Mouse (Mus musculus): ENCODE results near the gene Sh2d2a. TPM values are rescaled to one million over a fixed set of nuclear protein-coding genes. Genes with fewer than 3 reads are reported as not detected.
"Not testable (repeated sequence)": the region's sequence is repeated elsewhere in the genome, so short reads cannot be mapped to it uniquely, and the experiment has no call there.

Sh2d2a gene
- polyA plus RNA-seq, 1 experiment from 2014 or later, result 0.12 TPM

DNA sequence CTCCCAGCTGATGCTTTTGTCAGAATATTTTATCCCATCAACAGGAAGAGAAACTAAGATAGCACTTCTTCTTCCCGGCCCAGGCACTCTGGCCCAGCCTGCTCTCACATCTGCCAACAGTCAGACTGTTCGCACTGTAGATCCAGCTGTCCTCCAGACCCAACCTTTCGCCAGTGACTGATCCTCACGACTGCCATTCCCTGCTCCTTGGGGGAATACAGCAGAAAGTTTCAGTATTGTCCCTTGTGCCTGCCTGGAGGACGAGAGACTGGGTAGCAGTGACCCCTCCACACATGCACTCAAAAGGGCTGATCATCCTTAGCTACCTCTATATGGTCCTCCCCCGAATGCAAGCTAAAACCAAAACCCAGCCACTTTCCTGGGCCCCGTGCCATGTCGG lies 9.4 kb downstream of the Sh2d2a start:
- Histone ChIP-seq H3K4me2 (replicated peaks) (no peak overlapping the region), H3K4me3 (replicated peaks) (no peak overlapping the region), H3K9ac (no peak overlapping the region), H3K9me3 (replicated peaks) (no peaks in the 10 kb centered on the region), H3K27me3 (no peaks in the 10 kb centered on the region), H3K27ac (replicated peaks) (0 out of 2 replicates have a peak overlapping the region, but pooled peaks have one; percentile 2), H3K36me3 (peaks cover 45% of the 10 kb centered on the region), H3K4me1 (0 out of 2 replicates have a peak, but pooled peaks cover 8% of the 10 kb centered on the region)
- no peak for ATAC-seq (ENCODE audit: insufficient number of reproducible peaks, low FRiP score, low TSS enrichment, low read depth)
- 71% methylated on average over 8 of the region's 8 CpGs for WGBS

DNA sequence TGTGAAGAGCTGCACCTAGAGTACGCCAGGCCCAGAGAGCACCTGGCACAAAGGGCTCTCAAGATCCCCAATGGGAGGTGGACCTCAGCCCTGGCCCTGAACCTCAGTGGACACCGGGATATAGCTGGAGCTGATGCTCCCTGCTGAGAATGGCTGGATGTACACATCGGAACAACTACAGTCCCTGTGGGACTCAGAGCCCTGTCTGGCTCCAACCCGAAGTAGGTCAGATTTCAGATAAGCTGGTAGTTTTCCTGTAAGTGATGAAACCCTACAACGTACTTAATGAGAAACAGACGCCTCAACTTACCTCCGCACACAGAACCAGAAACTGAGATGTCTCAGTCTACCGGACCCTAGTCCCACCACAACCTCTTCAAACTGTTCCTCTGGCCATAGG lies 11.1 kb downstream of the Sh2d2a start:
- H3K27ac ChIP-seq (replicated peaks), result no peak overlapping the region
- WGBS, result 56% methylated on average over 8 of the region's 8 CpGs
- H3K9me3 ChIP-seq (replicated peaks), result no peaks in the 10 kb centered on the region
- H3K36me3 ChIP-seq, result peaks cover 60% of the 10 kb centered on the region
- H3K4me2 ChIP-seq (replicated peaks), result no peak overlapping the region
- H3K4me3 ChIP-seq (replicated peaks), result no peak overlapping the region
- H3K27me3 ChIP-seq, result no peaks in the 10 kb centered on the region
- 0 out of 2 replicates have a peak, but pooled peaks cover 8% of the 10 kb centered on the region for H3K4me1 ChIP-seq
- no peak overlapping the region for H3K9ac ChIP-seq
- no peak for ATAC-seq (ENCODE audit: insufficient number of reproducible peaks, low FRiP score, low TSS enrichment, low read depth)

DNA sequence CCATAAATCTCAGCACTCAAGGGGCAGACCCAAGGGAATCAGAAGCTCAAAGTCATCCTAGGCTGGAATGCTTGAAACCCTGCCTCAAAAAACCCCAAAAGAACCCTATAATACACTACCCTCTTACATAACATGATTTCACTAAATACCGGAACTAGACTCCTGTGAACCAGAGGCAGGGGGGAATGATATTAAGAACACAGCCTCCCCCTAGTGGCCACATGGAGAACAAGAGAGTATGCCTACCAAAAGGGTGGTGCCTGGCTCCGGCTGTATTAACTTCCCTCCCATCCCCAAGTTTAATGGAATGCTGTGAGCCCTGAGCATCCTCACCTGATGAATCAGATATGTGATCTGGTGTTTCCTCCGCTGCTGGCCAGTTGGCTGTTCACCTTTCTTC lies 13.3 kb downstream of the Sh2d2a start:
- Histone ChIP-seq H3K9me3 (replicated peaks) (no peaks in the 10 kb centered on the region), H3K36me3 (peaks cover 76% of the 10 kb centered on the region), H3K9ac (no peak overlapping the region), H3K27me3 (no peaks in the 10 kb centered on the region), H3K4me2 (replicated peaks) (no peak overlapping the region), H3K27ac (replicated peaks) (no peak overlapping the region), H3K4me3 (replicated peaks) (no peak overlapping the region), H3K4me1 (0 out of 2 replicates have a peak, but pooled peaks cover 5% of the 10 kb centered on the region)
- 22% methylated on average over 3 of the region's 3 CpGs for WGBS
- ATAC-seq (ENCODE audit: insufficient number of reproducible peaks, low FRiP score, low TSS enrichment, low read depth), result no peak

DNA sequence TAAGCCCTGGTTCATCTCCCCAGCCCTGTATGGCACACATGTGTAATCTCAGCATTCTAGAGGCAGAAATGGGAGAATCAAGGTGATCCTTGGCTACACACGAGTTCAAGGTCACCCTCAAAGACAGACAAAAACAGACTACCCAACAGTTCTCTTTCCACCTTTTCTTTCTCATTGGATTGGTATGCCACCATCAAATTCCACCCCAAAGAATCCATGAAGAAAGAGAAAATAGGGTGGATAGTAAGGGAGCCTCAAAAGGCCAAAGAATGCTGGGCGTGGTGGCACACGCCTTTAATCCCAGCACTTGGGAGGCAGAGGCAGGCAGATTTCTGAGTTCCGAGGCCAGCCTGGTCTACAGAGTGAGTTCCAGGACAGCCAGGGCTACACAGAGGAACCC lies 17.6 kb downstream of the Sh2d2a start:
- ATAC-seq (ENCODE audit: insufficient number of reproducible peaks, low FRiP score, low TSS enrichment, low read depth); H3K4me1 ChIP-seq; H3K27me3 ChIP-seq; H3K4me3 ChIP-seq (replicated peaks); H3K4me2 ChIP-seq (replicated peaks); H3K9me3 ChIP-seq (replicated peaks); H3K9ac ChIP-seq; H3K27ac ChIP-seq (replicated peaks): not testable (repeated sequence)
- peaks cover 84% of the 10 kb centered on the region for H3K36me3 ChIP-seq
- 91% methylated on average over 4 of the region's 4 CpGs for WGBS

DNA sequence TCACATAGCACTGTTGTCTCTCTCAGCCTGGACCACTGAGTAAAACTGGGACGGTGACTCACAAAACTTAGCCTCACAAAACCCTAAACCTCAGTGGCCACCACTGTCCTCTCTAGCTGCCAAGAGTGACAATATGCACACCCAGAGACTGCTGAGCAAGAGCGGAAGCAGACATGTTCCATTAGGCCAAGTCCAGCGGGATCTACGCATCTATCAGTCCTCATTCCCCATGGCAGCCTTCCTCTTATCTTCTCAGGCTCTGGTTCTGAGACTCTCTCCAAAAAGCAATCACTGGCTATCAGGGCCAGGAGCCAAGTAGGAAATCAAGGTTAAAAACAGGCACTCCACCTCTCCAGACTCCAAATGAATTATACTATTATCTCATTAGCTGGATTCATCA lies 31.2 kb downstream of the Sh2d2a start:
- 96% methylated on average over 4 of the region's 4 CpGs for WGBS
- no peaks in the 10 kb centered on the region for H3K9me3 ChIP-seq (replicated peaks)
- H3K4me3 ChIP-seq (replicated peaks), result no peak overlapping the region
- H3K4me2 ChIP-seq (replicated peaks), result no peak overlapping the region
- no peaks in the 10 kb centered on the region for H3K27me3 ChIP-seq
- peaks cover 32% of the 10 kb centered on the region for H3K36me3 ChIP-seq
- 0 out of 2 replicates have a peak, but pooled peaks cover 3% of the 10 kb centered on the region for H3K4me1 ChIP-seq
- no peak for ATAC-seq (ENCODE audit: insufficient number of reproducible peaks, low FRiP score, low TSS enrichment, low read depth)
- H3K27ac ChIP-seq (replicated peaks), result no peak overlapping the region
- H3K9ac ChIP-seq, result no peak overlapping the region

DNA sequence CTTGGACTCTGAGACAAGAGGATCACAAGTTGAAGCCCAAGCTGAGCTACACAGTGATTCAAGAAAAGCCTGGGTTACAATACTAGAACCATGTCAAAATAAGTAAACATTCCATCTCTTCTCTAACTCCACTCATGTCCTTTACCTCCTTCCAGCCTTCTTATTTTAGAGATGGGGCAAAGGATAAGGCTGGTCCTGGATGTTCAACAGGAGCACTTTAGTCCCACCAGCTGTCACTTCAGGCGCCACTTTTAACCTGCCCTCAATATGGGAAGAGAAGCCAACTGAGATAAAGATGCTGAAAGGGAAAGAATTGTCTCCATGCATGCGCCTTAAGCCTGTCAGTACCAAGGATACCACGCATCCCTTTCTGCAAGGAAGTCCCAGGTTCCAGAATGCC lies 37.7 kb downstream of the Sh2d2a start:
- Histone ChIP-seq H3K36me3 (peaks cover 17% of the 10 kb centered on the region), H3K4me2 (replicated peaks) (peak overlapping the region; percentile 84), H3K9me3 (replicated peaks) (no peaks in the 10 kb centered on the region), H3K27me3 (no peaks in the 10 kb centered on the region), H3K27ac (replicated peaks) (peak overlapping the region; percentile 87), H3K4me3 (replicated peaks) (peak overlapping the region; percentile 90), H3K4me1 (peaks cover 19% of the 10 kb centered on the region), H3K9ac (peak overlapping the region; percentile 98)
- WGBS, result 2% methylated on average over 3 of the region's 3 CpGs
- no peak for ATAC-seq (ENCODE audit: insufficient number of reproducible peaks, low FRiP score, low TSS enrichment, low read depth)

DNA sequence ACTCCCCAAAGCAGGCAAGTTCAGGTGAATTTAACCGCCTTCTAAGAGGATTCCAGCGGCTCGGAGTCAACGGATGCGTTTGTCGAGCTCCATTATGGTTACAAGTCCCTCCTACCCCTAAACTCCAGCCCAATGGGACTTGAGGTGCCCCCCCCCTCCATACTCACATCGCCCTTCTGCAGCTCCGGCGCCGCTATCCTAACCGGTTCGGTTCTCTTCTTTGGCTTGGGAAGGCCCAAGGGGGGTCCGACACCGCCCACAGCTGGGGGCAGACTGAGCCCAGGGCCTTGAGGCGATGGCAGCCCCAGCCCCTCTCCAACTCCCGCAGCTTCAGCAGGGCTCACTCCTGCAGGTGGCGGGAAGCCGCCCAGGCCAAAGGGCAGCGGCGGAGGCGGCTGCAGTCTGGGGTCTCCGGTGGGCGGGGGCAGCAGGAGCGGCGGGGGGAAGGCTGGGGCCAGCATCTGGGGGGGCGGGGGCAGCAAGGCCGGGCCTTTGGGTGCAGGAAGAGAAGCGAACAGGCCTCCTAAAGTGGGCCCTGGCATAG lies 38.2 kb downstream of the Sh2d2a start:
- WGBS, result under 1% methylated on average over 27 of the region's 28 CpGs
- peak overlapping the region; percentile 90 for H3K4me3 ChIP-seq (replicated peaks)
- peak overlapping the region; percentile 98 for H3K9ac ChIP-seq
- H3K9me3 ChIP-seq (replicated peaks), result no peaks in the 10 kb centered on the region
- ATAC-seq (ENCODE audit: insufficient number of reproducible peaks, low FRiP score, low TSS enrichment, low read depth), result no peak
- peak overlapping the region; percentile 84 for H3K4me2 ChIP-seq (replicated peaks)
- peaks cover 19% of the 10 kb centered on the region for H3K4me1 ChIP-seq
- H3K36me3 ChIP-seq, result peaks cover 16% of the 10 kb centered on the region
- no peaks in the 10 kb centered on the region for H3K27me3 ChIP-seq
- H3K27ac ChIP-seq (replicated peaks), result peak overlapping the region; percentile 87

DNA sequence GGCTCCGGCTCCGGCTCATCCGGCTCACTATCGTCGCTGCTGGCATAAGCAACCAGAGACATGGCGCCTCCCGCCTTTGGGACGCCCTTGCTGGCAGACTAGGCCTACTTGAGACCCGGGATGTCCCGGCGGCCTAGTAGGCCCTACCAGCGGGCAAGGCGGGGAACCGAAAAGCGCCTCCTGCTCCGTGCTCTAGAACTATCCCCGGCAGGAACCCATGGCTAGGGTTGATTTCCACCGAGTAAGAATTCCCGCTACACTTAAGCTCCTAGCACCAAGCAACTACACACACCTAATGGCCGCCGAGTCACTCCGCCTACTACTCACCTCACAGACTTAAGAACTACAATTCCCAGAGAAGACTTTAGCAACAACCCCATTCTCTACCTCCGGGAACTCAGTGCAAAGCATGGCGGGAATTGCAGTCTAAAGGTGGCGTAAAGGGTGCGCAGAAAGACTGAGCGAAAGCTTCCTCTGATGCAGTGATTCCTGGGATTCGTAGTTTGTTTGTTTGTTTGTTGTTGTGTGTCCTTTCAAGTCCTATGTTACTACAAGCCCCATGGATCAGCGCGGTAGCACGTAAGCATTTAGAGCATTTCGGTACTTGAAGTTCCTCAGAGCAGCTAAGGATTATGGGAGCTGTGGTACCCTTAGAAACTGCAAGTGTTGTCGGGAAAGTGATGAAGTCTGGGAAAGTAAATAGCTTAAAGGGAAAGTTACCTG lies 38.9 kb downstream of the Sh2d2a start, which contains the start of gene Prcc:
Gene Prcc, minus strand, starts transcription at position 328 of the 723 bp plus-strand sequence.
- peaks cover 19% of the 10 kb centered on the region for H3K4me1 ChIP-seq
- H3K36me3 ChIP-seq, result peaks cover 10% of the 10 kb centered on the region
- peak within 1 kb of the TSS; percentile 87 for H3K27ac ChIP-seq (replicated peaks)
- H3K9me3 ChIP-seq (replicated peaks), result no peaks in the 10 kb centered on the region
- H3K9ac ChIP-seq, result peak within 1 kb of the TSS; percentile 98
- ATAC-seq (ENCODE audit: insufficient number of reproducible peaks, low FRiP score, low TSS enrichment, low read depth), result peak; percentile 98
- peak within 1 kb of the TSS; percentile 90 for H3K4me3 ChIP-seq (replicated peaks)
- peak within 1 kb of the TSS; percentile 84 for H3K4me2 ChIP-seq (replicated peaks)
- H3K27me3 ChIP-seq, result no peaks in the 10 kb centered on the region
- WGBS, result under 1% methylated on average over 33 of the region's 33 CpGs

DNA sequence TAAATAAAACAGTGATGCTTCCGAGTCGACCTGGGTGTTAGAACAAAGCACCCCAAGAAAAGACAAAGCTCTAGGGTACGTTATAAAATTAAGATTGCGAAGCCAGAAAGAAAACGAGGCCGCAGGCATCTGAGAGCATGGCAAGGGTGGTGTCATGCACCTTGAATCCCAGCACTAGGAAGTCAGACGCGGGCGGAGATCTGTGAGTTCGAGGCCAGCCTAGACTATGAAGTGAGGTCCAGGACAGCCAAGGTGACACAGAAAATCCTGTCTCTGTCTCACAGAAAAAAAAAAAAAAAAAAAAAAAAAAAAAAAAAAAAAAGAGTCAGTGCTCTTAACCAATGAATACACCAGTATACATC lies 39.4 kb downstream of the Sh2d2a start:
- WGBS, result 8% methylated on average over 10 of the region's 10 CpGs
- Histone ChIP-seq H3K27ac (replicated peaks) (0 out of 2 replicates have a peak overlapping the region, but pooled peaks have one; percentile 34), H3K4me2 (replicated peaks) (peak overlapping the region; percentile 54), H3K27me3 (no peaks in the 10 kb centered on the region), H3K9me3 (replicated peaks) (no peaks in the 10 kb centered on the region), H3K4me3 (replicated peaks) (peak overlapping the region; percentile 90), H3K36me3 (peaks cover 6% of the 10 kb centered on the region; the same call in 1 of the 2 replicates), H3K9ac (peak overlapping the region; percentile 35), H3K4me1 (peaks cover 19% of the 10 kb centered on the region)
- no peak for ATAC-seq (ENCODE audit: insufficient number of reproducible peaks, low FRiP score, low TSS enrichment, low read depth)

DNA sequence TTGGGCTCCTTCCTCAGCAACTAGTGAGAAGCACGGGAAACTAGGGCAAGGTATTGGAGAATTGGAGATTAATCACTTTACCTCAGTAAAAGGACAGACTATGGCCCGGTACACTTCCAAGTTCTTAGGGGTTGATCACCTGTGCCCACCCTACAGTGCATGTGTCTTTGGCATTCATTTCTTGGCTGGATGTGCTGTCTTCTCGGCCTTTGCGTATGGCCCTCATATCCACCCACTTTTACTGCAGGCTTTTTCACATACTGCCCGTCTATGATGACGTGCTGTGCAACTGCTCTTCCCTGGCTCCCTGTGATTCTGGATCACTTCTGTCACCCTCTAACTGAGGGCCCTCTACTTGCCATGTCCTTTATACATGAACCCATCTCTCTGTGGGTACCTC lies 39.9 kb downstream of the Sh2d2a start:
- Histone ChIP-seq H3K27me3 (no peaks in the 10 kb centered on the region), H3K4me3 (replicated peaks) (peak overlapping the region; percentile 90; the same call in 1 of the 2 replicates), H3K36me3 (0 out of 2 replicates have a peak, but pooled peaks cover 3% of the 10 kb centered on the region), H3K4me2 (replicated peaks) (peak overlapping the region; percentile 54), H3K9me3 (replicated peaks) (no peaks in the 10 kb centered on the region), H3K27ac (replicated peaks) (no peak overlapping the region), H3K4me1 (peaks cover 19% of the 10 kb centered on the region), H3K9ac (no peak overlapping the region)
- ATAC-seq (ENCODE audit: insufficient number of reproducible peaks, low FRiP score, low TSS enrichment, low read depth), result no peak
- WGBS, result 84% methylated on average over 6 of the region's 6 CpGs

DNA sequence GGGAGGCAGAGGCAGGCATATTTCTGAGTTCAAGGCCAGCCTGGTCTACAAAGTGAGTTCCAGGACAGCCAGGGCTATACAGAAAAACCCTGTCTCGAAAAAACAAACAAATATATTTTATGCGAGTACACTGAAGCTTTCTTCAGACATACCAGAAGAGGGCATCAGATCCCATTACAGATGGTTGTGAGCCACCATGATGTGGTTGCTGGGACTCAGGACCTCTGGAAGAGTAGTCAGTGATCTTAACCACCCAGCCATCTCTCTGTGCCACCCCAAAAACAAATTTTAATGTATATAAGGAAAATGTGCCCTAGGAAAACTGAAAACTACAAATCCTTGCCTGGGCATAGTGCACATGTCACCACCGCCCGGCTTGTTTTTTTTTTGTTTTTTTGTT lies 40.8 kb downstream of the Sh2d2a start:
- not testable (repeated sequence) for H3K9me3 ChIP-seq (replicated peaks); H3K27me3 ChIP-seq; H3K4me2 ChIP-seq (replicated peaks); H3K4me3 ChIP-seq (replicated peaks); ATAC-seq (ENCODE audit: insufficient number of reproducible peaks, low FRiP score, low TSS enrichment, low read depth); H3K36me3 ChIP-seq; H3K27ac ChIP-seq (replicated peaks); H3K9ac ChIP-seq
- H3K4me1 ChIP-seq, result peaks cover 17% of the 10 kb centered on the region
- 88% methylated on average over 4 of the region's 4 CpGs for WGBS
